Mouse (Mus musculus): Measurements from ENCODE around the gene Numb.
A peak's percentile ranks its signal among the peaks of the same experiment; 100 is the strongest.
"Not testable (repeated sequence)": the region's sequence is repeated elsewhere in the genome, so short reads cannot be mapped to it uniquely, and the experiment has no call there.

The Numb gene

GRCm38 (mm10) chr12:83921535-83922381, at the start of gene Numb:
Gene Numb, minus strand, starts transcription at chr12:83921934.
- DNase-seq (ENCODE audit: low spot score in 2 of 2), result peak; percentile 97 to 98

- DNase-seq (ENCODE audit: low spot score in 2 of 2), result no peak
Observed at GRCm38 (mm10) chr12:83965235-83965634, 43.5 kb upstream of the Numb start.

GRCm38 (mm10) chr12:83958278-83958677, 36.5 kb upstream of the Numb start:
- no peak for DNase-seq (ENCODE audit: low spot score in 2 of 2)

GRCm38 (mm10) chr12:83951711-83952575, 30.2 kb upstream of the Numb start:
- no peak for DNase-seq (ENCODE audit: low spot score in 2 of 2)

GRCm38 (mm10) chr12:83950840-83951701, 29.3 kb upstream of the Numb start:
- peak; percentile 31 to 87 for DNase-seq (ENCODE audit: low spot score in 2 of 2)

- DNase-seq (ENCODE audit: low spot score in 2 of 2), result peak in 1 of 2 experiments; percentile 77
Observed at GRCm38 (mm10) chr12:83950493-83950839, 28.7 kb upstream of the Numb start, which contains the start of gene Riox1. Gene Riox1, plus strand, starts transcription at chr12:83950608.

- DNase-seq (ENCODE audit: low spot score in 2 of 2), result no peak
Observed at GRCm38 (mm10) chr12:83949776-83950492, 28.2 kb upstream of the Numb start.

GRCm38 (mm10) chr12:83949043-83949442, 27.3 kb upstream of the Numb start:
- no peak for DNase-seq (ENCODE audit: low spot score in 2 of 2)

- DNase-seq (ENCODE audit: low spot score in 2 of 2), result no peak
Observed at GRCm38 (mm10) chr12:83947260-83947811, 25.6 kb upstream of the Numb start.

- DNase-seq (ENCODE audit: low spot score in 2 of 2), result no peak
Observed at GRCm38 (mm10) chr12:83941938-83942337, 20.2 kb upstream of the Numb start.

GRCm38 (mm10) chr12:83940031-83940430, 18.3 kb upstream of the Numb start:
- DNase-seq (ENCODE audit: low spot score in 2 of 2), result no peak

- DNase-seq (ENCODE audit: low spot score in 2 of 2), result no peak
Observed at GRCm38 (mm10) chr12:83939332-83939731, 17.6 kb upstream of the Numb start.

- DNase-seq (ENCODE audit: low spot score in 2 of 2), result not testable (repeated sequence)
Observed at GRCm38 (mm10) chr12:83938592-83938991, 16.9 kb upstream of the Numb start.

- no peak for DNase-seq (ENCODE audit: low spot score in 2 of 2)
Observed at GRCm38 (mm10) chr12:83937600-83937999, 15.9 kb upstream of the Numb start.

- DNase-seq (ENCODE audit: low spot score in 2 of 2), result no peak
Observed at GRCm38 (mm10) chr12:83929186-83929804, 7.6 kb upstream of the Numb start.

GRCm38 (mm10) chr12:83927747-83928146, 6.0 kb upstream of the Numb start:
- DNase-seq (ENCODE audit: low spot score in 2 of 2), result peak in 1 of 2 experiments; percentile 58

GRCm38 (mm10) chr12:83926061-83926460, 4.3 kb upstream of the Numb start:
- no peak for DNase-seq (ENCODE audit: low spot score in 2 of 2)

- DNase-seq (ENCODE audit: low spot score in 2 of 2), result peak in 1 of 2 experiments; percentile 34
Observed at GRCm38 (mm10) chr12:83925160-83925703, 3.5 kb upstream of the Numb start.

GRCm38 (mm10) chr12:83924332-83924731, 2.6 kb upstream of the Numb start:
- peak in 1 of 2 experiments; percentile 40 for DNase-seq (ENCODE audit: low spot score in 2 of 2)

- peak in 1 of 2 experiments; percentile 38 for DNase-seq (ENCODE audit: low spot score in 2 of 2)
Observed at GRCm38 (mm10) chr12:83923486-83923859, 1.7 kb upstream of the Numb start.

All from spleen, postnatal 4 days (tissue).